Mouse (Mus musculus) embryonic facial prominence, embryonic 15.5 days (tissue): ENCODE data around the gene Cyp2b10. TPM values are rescaled to one million over a fixed set of nuclear protein-coding genes. Genes with fewer than 3 reads are reported as not detected.
"Not testable (repeated sequence)": the region's sequence is repeated elsewhere in the genome, so short reads cannot be mapped to it uniquely, and the experiment has no call there.

Experiments used
- ATAC-seq: fragments of 200-750 bp; cut with Nextera tagmentation; 2 replicates; pipeline ENCODE4 v1.8.0; 2017; ENCODE audit warnings: low read depth, moderate TSS enrichment; ENCODE audit not compliant: insufficient number of reproducible peaks, low FRiP score, low TSS enrichment
- H3K27ac ChIP-seq: fragments of 300-500 bp; sonication (generic); replicated peaks from 2 replicates; pipeline ENCODE4 v1.5.1; 2015; ENCODE audit warnings: mild to moderate bottlenecking, inconsistent platforms
- H3K27me3 ChIP-seq: fragments of 300-500 bp; sonication (generic); 2 replicates; pipeline ENCODE4 v1.6.1; 2015; ENCODE audit warnings: inconsistent platforms
- H3K36me3 ChIP-seq: fragments of 300-500 bp; sonication (generic); 2 replicates; pipeline ENCODE4 v1.6.1; 2015; ENCODE audit warnings: mild to moderate bottlenecking, inconsistent platforms
- H3K4me1 ChIP-seq: fragments of 300-500 bp; sonication (generic); 2 replicates; pipeline ENCODE4 v1.6.1; 2015; ENCODE audit warnings: inconsistent platforms
- H3K4me2 ChIP-seq: fragments of 300-500 bp; sonication (generic); replicated peaks from 2 replicates; pipeline ENCODE4 v1.6.1; 2015; ENCODE audit warnings: mild to moderate bottlenecking, inconsistent platforms
- H3K4me3 ChIP-seq: fragments of 300-500 bp; sonication (generic); replicated peaks from 2 replicates; pipeline ENCODE4 v1.5.1; 2015; ENCODE audit warnings: mild to moderate bottlenecking, inconsistent platforms
- H3K9ac ChIP-seq: fragments of 300-500 bp; sonication (generic); 2 replicates; pipeline ENCODE4 v1.6.1; 2015; ENCODE audit warnings: inconsistent platforms
- H3K9me3 ChIP-seq: fragments of 300-500 bp; sonication (generic); replicated peaks from 2 replicates; pipeline ENCODE4 v1.6.1; 2016; ENCODE audit warnings: inconsistent platforms
- WGBS: fragments of 180-500 bp; shearing (Covaris S2); methylation state at CpG from one replicate; pipeline ENCODE4 v1.1.7; 2015; 5-methylcytosine and 5-hydroxymethylcytosine counted together
- polyA plus RNA-seq: library from polyadenylated mRNA; unstranded; fragments of >200 nt; fragmentation: Nextera tagmentation; extraction: Ambion mirVana; gene quantifications from 2 replicates; pipeline ENCODE4 v1.2.1, GENCODE M21; 2015

The Cyp2b10 gene
- polyA plus RNA-seq, 1 experiment from 2014 or later, result not detected

GRCm38 (mm10) chr7:25916116-25916515, 18.7 kb downstream of the Cyp2b10 start:
- Histone ChIP-seq H3K36me3 (no peaks in the 10 kb centered on the region), H3K27me3 (no peaks in the 10 kb centered on the region), H3K27ac (no peak overlapping the region), H3K9me3 (no peaks in the 10 kb centered on the region), H3K4me2 (no peak overlapping the region), H3K4me3 (no peak overlapping the region), H3K9ac (no peak overlapping the region), H3K4me1 (no peaks in the 10 kb centered on the region)
- 71% methylated on average over 1 of the region's 1 CpGs for WGBS
- ATAC-seq, result no peak

DNA sequence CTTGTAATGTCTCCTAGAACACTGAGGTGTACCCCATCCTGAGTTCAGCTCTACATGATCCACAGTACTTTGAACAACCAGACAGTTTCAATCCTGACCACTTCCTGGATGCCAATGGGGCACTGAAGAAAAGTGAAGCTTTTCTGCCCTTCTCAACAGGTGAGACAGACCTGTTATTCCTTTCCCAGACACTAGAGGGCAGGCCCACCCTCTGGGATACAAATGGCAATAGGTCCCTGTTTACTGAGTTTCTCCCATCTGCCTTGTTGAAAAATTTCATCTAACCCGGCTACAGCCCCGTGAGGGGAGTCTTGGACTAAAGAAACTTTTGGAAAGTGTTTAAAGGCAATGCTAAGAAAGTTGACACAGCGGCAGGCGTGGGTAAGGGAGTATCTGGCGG, 19.9 kb downstream of the Cyp2b10 start:
- WGBS, result 55% methylated on average over 5 of the region's 5 CpGs
- not testable (repeated sequence) for H3K27ac ChIP-seq, H3K36me3 ChIP-seq, H3K4me3 ChIP-seq, H3K9me3 ChIP-seq, ATAC-seq, H3K27me3 ChIP-seq, H3K9ac ChIP-seq, H3K4me2 ChIP-seq, H3K4me1 ChIP-seq

DNA sequence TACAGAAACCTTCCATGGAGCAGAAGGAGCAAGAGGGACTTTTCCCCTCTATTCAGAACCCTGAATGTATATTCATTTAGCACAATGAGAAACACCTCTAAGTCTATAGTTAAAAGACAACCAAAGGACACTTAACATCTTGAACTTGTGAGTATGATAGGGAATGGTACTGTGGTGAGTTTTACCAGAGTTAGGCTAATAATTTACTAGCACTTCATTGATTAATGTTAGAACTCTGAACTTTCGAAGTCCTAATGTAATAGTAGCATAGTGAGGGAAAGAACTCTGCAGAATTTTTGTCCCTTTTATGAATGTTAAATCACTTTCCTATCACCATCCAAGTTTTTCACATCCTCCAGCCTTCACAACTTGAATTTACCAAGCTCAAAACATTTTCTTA, 22.0 kb downstream of the Cyp2b10 start:
- WGBS, result 85% methylated on average over 1 of the region's 1 CpGs
- no peak overlapping the region for H3K4me2 ChIP-seq
- H3K9ac ChIP-seq, result no peak overlapping the region
- H3K4me1 ChIP-seq, result no peaks in the 10 kb centered on the region
- H3K9me3 ChIP-seq, result no peaks in the 10 kb centered on the region
- H3K27me3 ChIP-seq, result no peaks in the 10 kb centered on the region
- no peak overlapping the region for H3K27ac ChIP-seq
- H3K4me3 ChIP-seq, result no peak overlapping the region
- no peak for ATAC-seq
- no peaks in the 10 kb centered on the region for H3K36me3 ChIP-seq

GRCm38 (mm10) chr7:25945274-25945673, 47.9 kb downstream of the Cyp2b10 start:
- 71% methylated on average over 1 of the region's 1 CpGs for WGBS
- H3K4me1 ChIP-seq, result no peaks in the 10 kb centered on the region
- H3K9me3 ChIP-seq, result no peaks in the 10 kb centered on the region
- ATAC-seq, result no peak
- H3K27me3 ChIP-seq, result no peaks in the 10 kb centered on the region
- H3K9ac ChIP-seq, result no peak overlapping the region
- no peak overlapping the region for H3K4me3 ChIP-seq
- H3K4me2 ChIP-seq, result no peak overlapping the region
- no peaks in the 10 kb centered on the region for H3K36me3 ChIP-seq
- no peak overlapping the region for H3K27ac ChIP-seq

Other genes with a start within 250 kb of the Cyp2b10 start
- gene Bckdha, start 238.6 kb upstream of the Cyp2b10 start, polyA plus RNA-seq, result 55.3 and 64.7 TPM in 2 replicates
- 70.1 and 71.3 TPM in 2 replicates for gene Exosc5, start 238.5 kb upstream of the Cyp2b10 start, polyA plus RNA-seq
- 3.2 and 3.4 TPM in 2 replicates for gene Tmem91, start 222.5 kb upstream of the Cyp2b10 start, polyA plus RNA-seq
- 29.0 and 31.3 TPM in 2 replicates for gene B9d2, start 216.8 kb upstream of the Cyp2b10 start, polyA plus RNA-seq
- 4.3 and 4.8 TPM in 2 replicates for gene Tgfb1, start 210.6 kb upstream of the Cyp2b10 start, polyA plus RNA-seq
- 25.2 and 32.8 TPM in 2 replicates for gene Ccdc97, start 178.5 kb upstream of the Cyp2b10 start, polyA plus RNA-seq
- 56.8 and 61.0 TPM in 2 replicates for gene Hnrnpul1, start 142.9 kb upstream of the Cyp2b10 start, polyA plus RNA-seq
- gene Axl, start 108.9 kb upstream of the Cyp2b10 start, polyA plus RNA-seq, result 112 and 124 TPM in 2 replicates
- 6.1 and 7.8 TPM in 2 replicates for gene Cyp2s1, start 80.7 kb upstream of the Cyp2b10 start, polyA plus RNA-seq
- gene Cyp2b13, start 163.9 kb downstream of the Cyp2b10 start, polyA plus RNA-seq, result not detected in 2 replicates